Mouse (Mus musculus) heart, postnatal 0 days (tissue): ENCODE measurements at regions not wholly inside any gene's neighbourhood (a gene's known extent, or its start where the extent isn't known, plus 50 kb on each side); places are given as distances from the start of the nearest gene placed in this dataset.

Source experiments
- CTCF ChIP-seq: IDR thresholded peaks from 2 replicates; pipeline ENCODE4 v1.5.1; 2016; ENCODE audit warnings: antibody characterized with exemption, control low read depth, low read depth
- EP300 ChIP-seq: IDR thresholded peaks from 2 replicates; pipeline ENCODE4 v1.6.1; 2016; ENCODE audit warnings: antibody characterized with exemption, low read depth

GRCm38 (mm10) chr10:117445181-117445790 is 65.5 kb upstream of the Cpsf6 start:
- TF ChIP-seq CTCF: no peak
- no peak for TF ChIP-seq EP300
